Mouse (Mus musculus): ENCODE data around the gene Zc2hc1b.

The Zc2hc1b gene

DNA sequence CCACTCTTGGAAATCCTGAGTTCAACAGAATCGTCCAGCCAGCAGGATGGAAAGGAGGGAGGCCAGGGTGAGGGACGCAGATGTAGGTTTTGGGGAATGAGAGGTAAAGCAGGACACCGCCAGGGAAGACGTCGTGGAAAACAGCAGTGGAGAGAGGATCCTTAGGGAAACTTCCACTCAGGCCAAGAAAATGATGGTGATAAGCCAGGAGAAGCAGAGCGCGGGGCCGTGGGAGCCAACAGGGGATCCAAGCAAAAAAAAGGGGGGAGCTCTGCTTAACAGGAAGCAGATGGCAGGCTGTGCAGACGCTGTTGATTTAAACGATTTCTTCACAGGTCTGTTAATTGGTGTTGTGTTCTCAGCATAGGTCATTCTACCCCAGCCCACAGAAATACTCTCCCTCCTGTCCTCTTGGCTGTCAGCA is 5.0 kb downstream of the Zc2hc1b start:
- DNase-seq (ENCODE audit: low read depth, low spot score) = peak; percentile 43

GRCm38 (mm10) chr10:13171461-13171860 is 6.4 kb downstream of the Zc2hc1b start:
- no peak for DNase-seq (ENCODE audit: low read depth, low spot score)

DNA sequence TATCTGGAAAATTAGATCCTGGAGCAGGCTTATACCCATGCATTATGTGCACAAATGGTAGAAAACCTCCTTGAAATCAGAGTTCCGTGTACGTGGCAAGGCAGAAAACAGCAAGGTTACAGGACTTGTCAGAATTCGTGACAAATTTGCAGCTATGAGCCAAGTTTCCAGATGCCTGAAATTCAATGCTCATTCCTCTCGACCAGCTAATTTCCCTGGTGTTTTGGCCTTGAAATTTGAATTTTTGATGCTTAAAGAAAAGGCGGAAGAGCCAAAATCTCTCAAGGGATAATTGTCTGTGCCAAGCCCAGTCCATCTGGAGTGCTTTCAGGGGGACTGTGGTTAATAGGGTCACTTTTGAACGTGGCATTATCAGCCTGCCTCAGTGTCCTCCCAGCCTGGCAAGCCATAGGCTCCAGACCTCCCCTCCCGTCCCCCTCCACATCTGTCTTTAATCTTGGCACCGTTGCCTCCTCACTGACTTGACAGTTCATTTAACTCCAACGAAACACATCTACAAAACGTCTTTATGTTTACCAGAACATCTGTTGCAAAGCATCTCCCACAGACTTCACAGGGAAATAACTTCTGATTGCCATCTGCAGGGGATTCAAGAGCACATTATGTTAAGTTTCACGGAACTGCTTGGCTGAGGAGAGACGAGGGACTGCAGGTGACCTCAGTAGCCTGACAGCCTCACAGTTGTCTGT is 6.9 kb downstream of the Zc2hc1b start:
- DNase-seq (ENCODE audit: low read depth, low spot score) = peak; percentile 75

- DNase-seq (ENCODE audit: low read depth, low spot score) = no peak
Observed at GRCm38 (mm10) chr10:13168461-13168860, 9.4 kb downstream of the Zc2hc1b start.

- no peak for DNase-seq (ENCODE audit: low read depth, low spot score)
Observed at GRCm38 (mm10) chr10:13162031-13162430, 15.8 kb downstream of the Zc2hc1b start.

- DNase-seq (ENCODE audit: low read depth, low spot score) = no peak
Observed at GRCm38 (mm10) chr10:13160913-13161312, 16.9 kb downstream of the Zc2hc1b start.

DNA sequence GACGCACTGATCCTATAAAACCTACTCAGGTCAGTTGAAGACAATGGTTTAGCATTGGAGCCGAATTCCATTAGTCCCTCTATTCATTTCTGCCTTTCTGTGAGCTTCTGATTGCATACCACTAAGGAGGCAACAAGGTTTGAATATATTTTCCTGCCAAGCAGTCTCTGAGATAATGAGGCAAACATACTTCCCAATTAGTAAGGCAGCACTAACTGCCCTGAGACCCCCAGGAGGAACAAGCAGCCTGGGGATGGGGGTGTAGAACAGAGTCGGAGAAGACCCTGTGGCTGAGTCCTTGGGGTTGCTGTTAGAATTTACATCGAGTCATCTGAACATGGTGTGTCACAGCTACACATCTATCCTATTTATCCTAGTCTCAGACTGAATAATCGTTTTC is 22.4 kb downstream of the Zc2hc1b start:
- DNase-seq (ENCODE audit: low read depth, low spot score) = no peak

DNA sequence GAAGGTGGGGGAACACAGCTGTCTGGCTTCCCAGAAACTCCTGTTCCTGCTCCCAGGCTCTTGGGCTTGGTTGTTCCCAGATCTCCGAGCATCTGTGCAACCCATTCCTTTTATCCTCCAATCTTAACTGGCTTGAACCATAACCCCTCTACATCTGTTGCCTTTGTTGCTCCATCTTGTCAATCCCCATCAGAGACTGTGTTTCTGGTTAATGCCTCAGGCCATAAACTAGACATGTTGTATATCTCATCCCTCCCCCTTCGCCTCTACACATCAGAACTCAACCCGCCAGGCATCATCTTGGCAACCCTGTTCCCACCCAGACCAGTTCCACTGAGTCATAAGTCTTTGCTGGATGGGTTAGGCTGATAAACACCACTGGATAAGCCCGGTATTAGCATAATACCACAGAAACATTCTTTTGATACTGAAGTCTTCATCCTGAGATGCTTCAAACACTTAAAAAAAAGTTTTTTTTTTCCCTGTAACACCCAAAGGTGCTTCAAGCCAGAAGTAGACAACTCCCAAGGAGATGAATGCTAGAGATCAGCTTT is 24.9 kb downstream of the Zc2hc1b start:
- DNase-seq (ENCODE audit: low read depth, low spot score) = no peak

DNA sequence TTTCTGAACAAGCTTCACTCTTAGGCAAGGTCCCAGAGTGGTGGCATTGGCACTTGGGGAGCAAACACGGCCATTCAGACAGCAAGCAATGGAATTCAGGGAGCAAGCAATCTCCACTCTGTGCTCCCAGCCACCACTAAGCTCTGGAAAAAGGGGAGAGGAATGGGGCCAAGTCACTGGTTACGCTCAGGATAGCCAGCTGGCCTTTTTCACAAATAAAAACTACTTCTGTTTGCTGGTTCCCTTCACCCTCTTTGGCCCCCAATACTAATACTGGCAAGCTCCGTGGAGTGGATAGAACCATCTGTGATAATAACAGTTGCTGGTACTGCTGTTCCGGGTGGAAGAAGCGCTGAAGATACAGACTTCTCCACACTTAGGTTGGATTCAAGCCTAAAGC is 26.5 kb downstream of the Zc2hc1b start:
- DNase-seq (ENCODE audit: low read depth, low spot score) = no peak

- no peak for DNase-seq (ENCODE audit: low read depth, low spot score)
Observed at GRCm38 (mm10) chr10:13150435-13150834, 27.4 kb downstream of the Zc2hc1b start.

- DNase-seq (ENCODE audit: low read depth, low spot score) = no peak
Observed at GRCm38 (mm10) chr10:13140434-13140833, 37.4 kb downstream of the Zc2hc1b start.

GRCm38 (mm10) chr10:13137906-13138305 is 39.9 kb downstream of the Zc2hc1b start:
- DNase-seq (ENCODE audit: low read depth, low spot score) = no peak

GRCm38 (mm10) chr10:13135751-13136150 is 42.1 kb downstream of the Zc2hc1b start:
- no peak for DNase-seq (ENCODE audit: low read depth, low spot score)

DNA sequence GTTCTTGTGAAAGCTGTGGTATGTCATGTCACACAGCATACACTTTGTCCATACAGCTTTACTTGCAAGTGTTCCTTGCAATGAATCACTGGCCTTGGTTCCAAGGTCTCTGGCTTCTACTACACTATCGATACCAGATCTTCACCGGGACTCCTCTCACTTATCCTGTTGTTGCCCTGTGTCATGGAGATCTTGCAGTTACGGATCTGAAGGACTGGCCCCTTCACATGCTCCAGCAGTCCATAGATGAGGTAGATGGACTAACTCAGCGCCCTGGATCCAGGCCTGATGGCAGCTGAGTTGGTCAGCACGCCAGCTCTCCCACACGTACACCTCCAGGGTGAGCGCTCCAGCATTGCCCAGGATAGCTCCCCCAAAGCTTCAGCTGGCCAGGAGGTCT is 42.5 kb downstream of the Zc2hc1b start:
- DNase-seq (ENCODE audit: low read depth, low spot score) = no peak

DNA sequence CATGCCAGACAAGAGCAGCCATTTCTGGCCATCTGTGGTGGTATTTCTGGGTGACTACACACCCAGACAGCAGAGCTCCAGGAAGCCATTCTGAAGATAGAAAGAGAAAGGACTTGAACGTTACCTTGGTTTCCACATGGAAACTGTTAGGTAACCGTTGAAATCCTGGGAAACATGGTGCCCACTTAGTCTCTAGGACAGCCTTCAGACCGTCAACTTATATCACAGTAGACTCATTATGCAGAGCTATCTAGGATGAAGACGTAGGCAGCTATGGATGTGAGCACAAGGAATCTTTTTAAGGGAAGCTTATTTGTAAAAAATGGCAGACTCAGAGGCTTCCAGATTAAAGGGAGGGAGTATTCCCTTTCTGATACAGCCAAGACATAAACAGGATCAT is 44.0 kb downstream of the Zc2hc1b start:
- DNase-seq (ENCODE audit: low read depth, low spot score) = no peak

DNA sequence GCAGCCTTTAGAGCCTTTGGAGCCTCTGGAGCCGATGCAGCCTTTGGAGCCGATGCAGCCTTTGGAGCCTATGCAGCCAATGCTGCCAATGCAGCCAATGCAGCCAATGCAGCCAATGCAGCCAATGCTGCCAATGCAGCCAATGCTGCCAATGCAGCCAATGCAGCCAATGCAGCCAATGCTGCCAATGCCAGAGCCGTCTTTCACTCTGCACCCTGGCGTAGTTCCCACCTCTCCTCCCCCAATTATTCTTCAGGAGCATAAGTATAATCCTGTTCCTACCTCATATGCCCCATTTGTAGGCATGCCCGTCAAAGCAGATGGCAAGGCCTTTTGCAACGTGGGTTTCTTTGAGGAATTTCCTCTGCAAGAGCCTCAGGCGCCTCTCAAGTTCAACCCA is 49.9 kb downstream of the Zc2hc1b start:
- no peak for DNase-seq (ENCODE audit: low read depth, low spot score)

DNA sequence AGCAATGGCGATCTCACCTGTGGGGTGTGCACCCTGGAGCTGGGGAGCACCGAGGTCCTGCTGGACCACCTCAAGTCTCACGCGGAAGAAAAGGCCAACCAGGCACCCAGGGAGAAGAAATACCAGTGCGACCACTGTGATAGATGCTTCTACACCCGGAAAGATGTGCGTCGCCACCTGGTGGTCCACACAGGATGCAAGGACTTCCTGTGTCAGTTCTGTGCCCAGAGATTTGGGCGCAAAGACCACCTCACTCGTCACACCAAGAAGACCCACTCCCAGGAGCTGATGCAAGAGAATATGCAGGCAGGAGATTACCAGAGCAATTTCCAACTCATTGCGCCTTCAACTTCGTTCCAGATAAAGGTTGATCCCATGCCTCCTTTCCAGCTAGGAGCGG is 50.5 kb downstream of the Zc2hc1b start:
- DNase-seq (ENCODE audit: low read depth, low spot score) = no peak

GRCm38 (mm10) chr10:13125811-13126210 is 52.0 kb downstream of the Zc2hc1b start:
- no peak for DNase-seq (ENCODE audit: low read depth, low spot score)

- DNase-seq (ENCODE audit: low read depth, low spot score) = no peak
Observed at GRCm38 (mm10) chr10:13119300-13119699, 58.5 kb downstream of the Zc2hc1b start.

DNA sequence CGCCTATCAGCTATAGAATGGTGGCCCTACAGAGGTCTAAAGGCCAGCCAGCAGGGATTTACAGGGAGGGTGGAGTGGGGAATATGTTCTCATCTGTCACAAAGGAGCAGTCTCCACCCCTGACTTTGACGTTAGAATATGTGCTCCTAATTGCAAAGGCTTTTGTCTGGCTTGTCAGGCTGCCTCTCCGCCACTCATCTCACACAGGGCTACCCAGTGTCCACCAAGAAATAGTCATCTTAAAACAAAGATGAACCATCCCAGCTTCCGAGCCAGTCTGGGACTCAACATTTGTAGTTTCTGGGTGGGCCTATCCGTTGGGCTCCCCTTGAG is 59.1 kb downstream of the Zc2hc1b start:
- DNase-seq (ENCODE audit: low read depth, low spot score) = no peak

GRCm38 (mm10) chr10:13118024-13118769 is 59.6 kb downstream of the Zc2hc1b start:
- no peak for DNase-seq (ENCODE audit: low read depth, low spot score)

- peak; percentile 34 for DNase-seq (ENCODE audit: low read depth, low spot score)
Observed at GRCm38 (mm10) chr10:13116706-13117665, 60.8 kb downstream of the Zc2hc1b start.
